In genomic region chr1:193381597-193382404, GRCm38 (mm10) we compare ENCODE assay signal across 8 mouse cellular contexts. TPM values are rescaled to one million over a fixed set of nuclear protein-coding genes. Genes with fewer than 3 reads are reported as not detected.
DNase-seq lines count a peak whose midpoint lies in the region; ATAC-seq and TF ChIP-seq lines count a peak whose summit lies in the region.
"Had no signal": no experiment of that assay in that cellular context is flagged by ENCODE, and none has a peak within 500 bp of the region (broad histone marks: within the 10 kb centered on the region; RNA-seq: fewer than 3 reads in every experiment).

No protein-coding gene starts in this region.

- peaks cover 9% of the 10 kb centered on the region; the same call in 1 of the 2 replicates for H3K27me3 ChIP-seq in forebrain, embryonic 12.5 days
- no peaks in the 10 kb centered on the region for H3K27me3 ChIP-seq in limb, embryonic 14.5 days (ENCODE audit: control insufficient read depth, insufficient read depth, low read length)

- no peaks in the 10 kb centered on the region for H3K9me3 ChIP-seq in forebrain, embryonic 12.5 days
- H3K9me3 ChIP-seq in limb, embryonic 14.5 days (ENCODE audit: control insufficient read depth, low read length) = no peaks in the 10 kb centered on the region

- WGBS in forebrain, embryonic 12.5 days = 25% methylated on average over 11 of the region's 11 CpGs
- 17% methylated on average over 11 of the region's 11 CpGs for WGBS in limb, embryonic 14.5 days

- H3K9ac ChIP-seq in forebrain, embryonic 12.5 days = peak overlapping the region; percentile 42
- H3K9ac ChIP-seq in limb, embryonic 14.5 days (ENCODE audit: low read depth, low read length, severe bottlenecking) = peak overlapping the region; percentile 38

- peak overlapping the region; percentile 31 for H3K27ac ChIP-seq in forebrain, embryonic 12.5 days
- peak overlapping the region; percentile 77 for H3K27ac ChIP-seq in limb, embryonic 14.5 days (replicated peaks; ENCODE audit: low read depth, low read length)
- H3K27ac ChIP-seq: gastrocnemius, adult 2 months had no signal

- peak overlapping the region; percentile 29 for H3K4me3 ChIP-seq in forebrain, embryonic 12.5 days (replicated peaks)
- peak overlapping the region; percentile 33 for H3K4me3 ChIP-seq in limb, embryonic 14.5 days (replicated peaks; ENCODE audit: low read length)

- TF ChIP-seq POLR2A in limb, embryonic 14.5 days (IDR thresholded peaks at IDR 0.05; ENCODE audit: borderline replicate concordance, extremely low read depth, insufficient read depth, insufficient read length) = no peak

- ATAC-seq in forebrain, embryonic 12.5 days (ENCODE audit: low FRiP score) = peak; percentile 18
- peak; percentile 61 for ATAC-seq in limb, embryonic 14.5 days (ENCODE audit: low FRiP score, low read depth)

- peaks cover 26% of the 10 kb centered on the region for H3K4me1 ChIP-seq in forebrain, embryonic 12.5 days
- peaks cover 17% of the 10 kb centered on the region for H3K4me1 ChIP-seq in limb, embryonic 14.5 days (ENCODE audit: control insufficient read depth, insufficient read depth, low read length)

- DNase-seq in left cerebral cortex, postnatal 25 days (ENCODE audit: low spot score in 2 of 2) = peak; percentile 56 to 77
- no peak for DNase-seq in left cerebral cortex, adult 8-10 months (ENCODE audit: low spot score in 2 of 2)
- peak; percentile 70 for DNase-seq in limb, embryonic 14.5 days (ENCODE audit: low spot score)
- peak; percentile 60 for DNase-seq in right cerebral cortex, postnatal 25 days
- DNase-seq in natural killer cell, adult 2 months (ENCODE audit: low spot score in 2 of 2) = no peak
- DNase-seq in cerebellum, postnatal 14 days = no peak
- DNase-seq: gastrocnemius, adult 2 months had no signal

- H3K36me3 ChIP-seq in forebrain, embryonic 12.5 days (replicated peaks) = no peaks in the 10 kb centered on the region
- no peaks in the 10 kb centered on the region for H3K36me3 ChIP-seq in limb, embryonic 14.5 days (ENCODE audit: control insufficient read depth, insufficient read depth, low read length)

- intact Hi-C loops in left cerebral cortex, postnatal 25 days (cut with DNase I) = loop anchor here (2.0 to 10.0 kb wide), 2 partner anchors 173 to 843 kb away; no protein-coding TSS in a partner anchor

- H3K4me2 ChIP-seq in forebrain, embryonic 12.5 days = peak overlapping the region; percentile 52
- peak overlapping the region; percentile 53 for H3K4me2 ChIP-seq in limb, embryonic 14.5 days (replicated peaks; ENCODE audit: low read depth, low read length, severe bottlenecking)

RNA-seq across cellular contexts. Expression of gene Camk1g, which starts 11.7 kb away (rescaled TPM):
- 10 to 100 TPM; 36.9 to 51.0 TPM for total RNA-seq in left cerebral cortex, postnatal 25 days (2021)
- total RNA-seq in left cerebral cortex, adult 8-10 months (2022) = 10 to 100 TPM; 28.7 to 33.3 (median 30.1) TPM
- 20.5 and 20.6 TPM in 2 replicates for polyA plus RNA-seq in forebrain, embryonic 12.5 days (2016; fragmentation: Nextera tagmentation; extraction: Ambion mirVana)
- 9.8 and 12.6 TPM in 2 replicates for polyA plus RNA-seq in limb, embryonic 14.5 days (2012; rRNA removed)
- polyA plus RNA-seq in limb, embryonic 14.5 days (2014; fragmentation: Nextera tagmentation; extraction: Ambion mirVana) = 9.1 and 11.8 TPM in 2 replicates

Comparison
In these comparisons a context has a peak if more than half of its experiments do, and no peak if none do; other contexts are left out.
1. DNase-seq: peak in left cerebral cortex, postnatal 25 days (2 of 2), limb, embryonic 14.5 days (single experiment) and right cerebral cortex, postnatal 25 days (single experiment); none in left cerebral cortex, adult 8-10 months (0 of 2), natural killer cell, adult 2 months (0 of 2) and cerebellum, postnatal 14 days (0 of 2).